Mouse (Mus musculus) limb, embryonic 14.5 days (tissue): Measurements from ENCODE around the gene Pdpk1. TPM values are rescaled to one million over a fixed set of nuclear protein-coding genes. Genes with fewer than 3 reads are reported as not detected.

Source experiments
- ATAC-seq: fragments of 200-750 bp; cut with Nextera tagmentation; 2 replicates; pipeline ENCODE4 v1.8.0; 2017; ENCODE audit warnings: low read depth, moderate number of reproducible peaks, moderate TSS enrichment; ENCODE audit not compliant: low FRiP score
- DNase-seq: peaks from one replicate; pipeline ENCODE4 v3.0.0-alpha.2; 2015; ENCODE audit warnings: low spot score
- H3K27ac ChIP-seq: fragments of 300-500 bp; sonication (generic); replicated peaks from 2 replicates; pipeline ENCODE4 v1.5.1; 2014; ENCODE audit warnings: low read depth, mild to moderate bottlenecking, low read length, moderate library complexity, mixed read lengths
- H3K27me3 ChIP-seq: fragments of 300-500 bp; sonication (generic); 2 replicates; pipeline ENCODE4 v1.6.1; 2014; ENCODE audit warnings: low read length, mixed read lengths; ENCODE audit not compliant: control insufficient read depth, insufficient read depth
- H3K36me3 ChIP-seq: fragments of 300-500 bp; sonication (generic); 2 replicates; pipeline ENCODE4 v1.6.1; 2014; ENCODE audit warnings: mild to moderate bottlenecking, low read length, moderate library complexity, mixed read lengths; ENCODE audit not compliant: control insufficient read depth, insufficient read depth
- H3K4me1 ChIP-seq: fragments of 300-500 bp; sonication (generic); 2 replicates; pipeline ENCODE4 v1.6.1; 2014; ENCODE audit warnings: antibody characterized with exemption, low read length, mixed read lengths; ENCODE audit not compliant: control insufficient read depth, insufficient read depth
- H3K4me2 ChIP-seq: fragments of 300-500 bp; sonication (generic); replicated peaks from 2 replicates; pipeline ENCODE4 v1.6.1; 2014; ENCODE audit warnings: low read depth, mild to moderate bottlenecking, low read length, moderate library complexity; ENCODE audit not compliant: severe bottlenecking
- H3K4me3 ChIP-seq: fragments of 300-500 bp; sonication (generic); replicated peaks from 2 replicates; pipeline ENCODE4 v1.5.1; 2014; ENCODE audit warnings: low read length
- H3K9ac ChIP-seq: fragments of 300-500 bp; sonication (generic); 2 replicates; pipeline ENCODE4 v1.6.1; 2014; ENCODE audit warnings: mild to moderate bottlenecking, low read depth, low read length, moderate library complexity; ENCODE audit not compliant: severe bottlenecking
- H3K9me3 ChIP-seq: fragments of 300-500 bp; sonication (generic); 2 replicates; pipeline ENCODE4 v1.6.1; 2016; ENCODE audit warnings: low read length; ENCODE audit not compliant: control insufficient read depth
- POLR2A ChIP-seq: fragments of 200-500 bp; IDR thresholded peaks from 2 replicates; pipeline ENCODE4 v1.8.0; 2012; ENCODE audit warnings: inconsistent platforms, mild to moderate bottlenecking, moderate library complexity, borderline replicate concordance; ENCODE audit not compliant: insufficient read depth, insufficient read length; ENCODE audit errors: extremely low read depth
- WGBS: fragments of 180-500 bp; shearing (Covaris S2); extraction: QIAGEN DNeasy Blood & Tissue Kit; methylation state at CpG from one replicate; pipeline ENCODE4 v1.1.7; 2014; 5-methylcytosine and 5-hydroxymethylcytosine counted together
- polyA plus RNA-seq, 2 experiments: library from polyadenylated mRNA; depleted of rRNA in 1 of 2; stranded (reverse) in 1 of 2; unstranded in 1 of 2; fragments of >200 nt; fragmentation: Nextera tagmentation in 1 of 2; extraction: Ambion mirVana in 1 of 2; gene quantifications; 2 replicates each; pipeline versions ENCODE4 v1.2.1 to v1.2.3; 2012 to 2014

The Pdpk1 gene
- polyA plus RNA-seq, 2 experiments, result 18.7 to 36.7 TPM

GRCm38 (mm10) chr17:24072919-24073696 lies 77.6 kb downstream of the Pdpk1 start, which contains the start of gene Kctd5:
Gene Kctd5 (minus strand): TSS chr17:24073485.
- H3K4me1 ChIP-seq, result peaks cover 8% of the 10 kb centered on the region
- peaks cover 17% of the 10 kb centered on the region for H3K36me3 ChIP-seq
- TF ChIP-seq POLR2A, result peak; percentile 70; the same call in 1 of the 2 replicates
- peak within 1 kb of the TSS; percentile 92 for H3K9ac ChIP-seq
- peak; percentile 98 for ATAC-seq
- H3K27me3 ChIP-seq, result no peaks in the 10 kb centered on the region
- peak within 1 kb of the TSS; percentile 63 for H3K4me2 ChIP-seq
- DNase-seq, result peak; percentile 93
- no peaks in the 10 kb centered on the region for H3K9me3 ChIP-seq
- H3K4me3 ChIP-seq, result peak within 1 kb of the TSS; percentile 94
- peak within 1 kb of the TSS; percentile 56 for H3K27ac ChIP-seq
- WGBS, result under 1% methylated on average over 54 of the region's 62 CpGs

- TF ChIP-seq POLR2A, result no peak
- WGBS, result 95% methylated on average over 3 of the region's 3 CpGs
- H3K9me3 ChIP-seq, result no peaks in the 10 kb centered on the region
- no peak overlapping the region for H3K4me2 ChIP-seq
- H3K4me3 ChIP-seq, result no peak overlapping the region
- H3K27ac ChIP-seq, result no peak overlapping the region
- no peaks in the 10 kb centered on the region for H3K27me3 ChIP-seq
- ATAC-seq, result no peak
- H3K36me3 ChIP-seq, result peaks cover 8% of the 10 kb centered on the region; the same call in 1 of the 2 replicates
- peaks cover 8% of the 10 kb centered on the region for H3K4me1 ChIP-seq
- no peak overlapping the region for H3K9ac ChIP-seq
- DNase-seq, result no peak
Measured at GRCm38 (mm10) chr17:24069531-24069930, 81.2 kb downstream of the Pdpk1 start.

GRCm38 (mm10) chr17:24068271-24068670 lies 82.5 kb downstream of the Pdpk1 start:
- no peak overlapping the region for H3K4me2 ChIP-seq
- no peak for TF ChIP-seq POLR2A
- H3K36me3 ChIP-seq, result peaks cover 8% of the 10 kb centered on the region; the same call in 1 of the 2 replicates
- no peaks in the 10 kb centered on the region for H3K9me3 ChIP-seq
- no peaks in the 10 kb centered on the region for H3K27me3 ChIP-seq
- no peak for DNase-seq
- WGBS, result 82% methylated on average over 5 of the region's 5 CpGs
- H3K27ac ChIP-seq, result no peak overlapping the region
- ATAC-seq, result no peak
- H3K9ac ChIP-seq, result no peak overlapping the region
- H3K4me3 ChIP-seq, result no peak overlapping the region
- peaks cover 8% of the 10 kb centered on the region for H3K4me1 ChIP-seq

- no peak for TF ChIP-seq POLR2A
- Histone ChIP-seq H3K36me3 (peaks cover 42% of the 10 kb centered on the region), H3K9me3 (no peaks in the 10 kb centered on the region), H3K9ac (no peak overlapping the region), H3K27ac (no peak overlapping the region), H3K4me2 (no peak overlapping the region), H3K4me3 (no peak overlapping the region), H3K4me1 (no peaks in the 10 kb centered on the region), H3K27me3 (no peaks in the 10 kb centered on the region)
- DNase-seq, result no peak
- no peak for ATAC-seq
- 88% methylated on average over 4 of the region's 4 CpGs for WGBS
Measured at GRCm38 (mm10) chr17:24062459-24063155, 88.1 kb downstream of the Pdpk1 start.

GRCm38 (mm10) chr17:24057730-24058245 lies 92.9 kb downstream of the Pdpk1 start:
- H3K9ac ChIP-seq, result no peak overlapping the region
- ATAC-seq, result no peak
- no peaks in the 10 kb centered on the region for H3K27me3 ChIP-seq
- no peaks in the 10 kb centered on the region for H3K4me1 ChIP-seq
- H3K36me3 ChIP-seq, result peaks cover 82% of the 10 kb centered on the region
- H3K4me2 ChIP-seq, result no peak overlapping the region
- H3K9me3 ChIP-seq, result no peaks in the 10 kb centered on the region
- no peak overlapping the region for H3K27ac ChIP-seq
- H3K4me3 ChIP-seq, result no peak overlapping the region
- no peak for DNase-seq
- TF ChIP-seq POLR2A, result no peak
- WGBS, result 92% methylated on average over 5 of the region's 5 CpGs
